Mouse (Mus musculus) heart, embryonic 11.5 days (tissue): ENCODE data around the gene Cacna1d. TPM values are rescaled to one million over a fixed set of nuclear protein-coding genes. Genes with fewer than 3 reads are reported as not detected.

Experiments
- ATAC-seq: fragments of 200-750 bp; cut with Nextera tagmentation; replicated peaks from 2 replicates; pipeline ENCODE4 v1.8.0; 2017; ENCODE audit warnings: moderate library complexity; ENCODE audit not compliant: insufficient number of reproducible peaks, low FRiP score, low TSS enrichment
- H3K27ac ChIP-seq: fragments of 300-500 bp; sonication (generic); 2 replicates; pipeline ENCODE4 v1.5.1; 2014; ENCODE audit warnings: mild to moderate bottlenecking, low read depth, low read length
- H3K27me3 ChIP-seq: fragments of 300-500 bp; sonication (generic); 2 replicates; pipeline ENCODE4 v1.6.1; 2014; ENCODE audit warnings: mild to moderate bottlenecking, low read length, mixed read lengths; ENCODE audit not compliant: control insufficient read depth, insufficient read depth
- H3K36me3 ChIP-seq: fragments of 300-500 bp; sonication (generic); 2 replicates; pipeline ENCODE4 v1.6.1; 2014; ENCODE audit warnings: mild to moderate bottlenecking, low read length, moderate library complexity, mixed read lengths; ENCODE audit not compliant: control insufficient read depth, insufficient read depth
- H3K4me1 ChIP-seq: fragments of 300-500 bp; sonication (generic); 2 replicates; pipeline ENCODE4 v1.6.1; 2014; ENCODE audit warnings: low read length; ENCODE audit not compliant: control insufficient read depth, insufficient read depth
- H3K4me2 ChIP-seq: fragments of 300-500 bp; sonication (generic); 2 replicates; pipeline ENCODE4 v1.6.1; 2014; ENCODE audit warnings: mild to moderate bottlenecking, moderate library complexity
- H3K4me3 ChIP-seq: fragments of 300-500 bp; sonication (generic); 2 replicates; pipeline ENCODE4 v1.5.1; 2014; ENCODE audit warnings: low read depth, low read length
- H3K9ac ChIP-seq: fragments of 300-500 bp; sonication (generic); 2 replicates; pipeline ENCODE4 v1.6.1; 2014; ENCODE audit warnings: mild to moderate bottlenecking, low read depth, low read length, moderate library complexity
- H3K9me3 ChIP-seq: fragments of 300-500 bp; sonication (generic); replicated peaks from 2 replicates; pipeline ENCODE4 v1.6.1; 2016; ENCODE audit warnings: low read length; ENCODE audit not compliant: control insufficient read depth
- WGBS: fragments of 180-500 bp; shearing (Covaris S2); extraction: QIAGEN DNeasy Blood & Tissue Kit; methylation state at CpG from one replicate; pipeline ENCODE4 v1.1.7; 2014; ENCODE audit not compliant: insufficient replicate concordance; 5-methylcytosine and 5-hydroxymethylcytosine counted together
- polyA plus RNA-seq: library from polyadenylated mRNA; unstranded; fragments of >200 nt; fragmentation: Nextera tagmentation; extraction: Ambion mirVana; gene quantifications from 2 replicates; pipeline ENCODE4 v1.2.1, GENCODE M21; 2014

Gene Cacna1d
- polyA plus RNA-seq, 1 experiment from 2014 or later = 17.5 TPM

DNA sequence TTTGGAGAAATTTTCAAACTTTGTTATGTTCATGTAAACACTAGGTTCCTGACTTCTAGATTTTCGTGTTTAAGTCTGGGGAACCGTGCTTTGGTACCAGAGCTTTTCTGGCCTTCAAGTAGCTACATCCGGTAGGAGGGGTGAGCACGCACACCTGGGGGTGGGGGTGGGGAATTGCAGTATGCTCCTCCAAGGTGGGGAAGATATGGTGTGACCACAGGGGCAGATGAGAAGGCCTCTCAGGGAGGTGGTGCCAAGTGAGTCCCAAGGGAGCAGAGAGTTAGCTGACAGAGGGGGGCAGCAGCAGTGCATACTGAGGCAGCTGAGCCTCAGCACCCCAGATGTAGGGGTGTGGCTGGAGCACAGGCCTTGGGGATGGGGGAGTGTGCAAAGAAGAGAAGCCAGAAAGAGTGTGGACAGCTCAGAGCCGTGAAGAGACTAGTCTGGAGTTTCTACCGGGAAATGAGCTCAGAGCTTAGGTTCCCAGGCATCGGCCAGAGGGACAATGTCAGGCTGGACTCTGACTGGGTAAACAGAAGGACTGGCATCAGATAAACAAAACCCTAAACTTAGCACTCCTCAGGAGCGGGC, 387.2 kb downstream of the Cacna1d start:
- Histone ChIP-seq H3K27me3 (no peaks in the 10 kb centered on the region), H3K9me3 (no peaks in the 10 kb centered on the region), H3K4me3 (no peak overlapping the region), H3K9ac (no peak overlapping the region), H3K4me1 (peaks cover 12% of the 10 kb centered on the region), H3K27ac (no peak overlapping the region), H3K4me2 (no peak overlapping the region), H3K36me3 (no peaks in the 10 kb centered on the region)
- ATAC-seq = no peak
- 41% methylated on average over 8 of the region's 8 CpGs for WGBS

DNA sequence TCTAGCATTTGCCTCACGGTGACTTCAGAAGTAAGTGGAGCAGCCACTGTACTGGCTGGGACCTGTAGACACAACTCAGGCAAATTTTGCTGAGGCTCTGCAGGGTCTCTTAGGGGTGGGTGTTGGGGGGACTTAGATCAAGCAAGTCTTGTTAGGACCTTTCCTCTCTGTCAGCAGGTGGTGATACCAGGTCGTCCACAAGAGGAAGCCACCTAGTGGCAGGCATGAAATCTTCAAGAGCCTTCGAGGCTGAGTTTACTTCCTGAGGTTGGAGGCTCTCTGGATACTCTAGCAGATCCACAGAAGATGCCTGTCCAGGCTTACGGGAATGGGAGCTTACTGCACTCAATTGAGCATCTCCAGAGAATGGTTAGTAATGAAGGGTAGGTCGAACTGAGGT, 394.0 kb downstream of the Cacna1d start:
- no peak overlapping the region for H3K4me3 ChIP-seq
- H3K4me2 ChIP-seq = no peak overlapping the region
- no peak overlapping the region for H3K27ac ChIP-seq
- no peaks in the 10 kb centered on the region for H3K36me3 ChIP-seq
- ATAC-seq = no peak
- no peak overlapping the region for H3K9ac ChIP-seq
- 47% methylated on average over 5 of the region's 5 CpGs for WGBS
- H3K4me1 ChIP-seq = peaks cover 7% of the 10 kb centered on the region; the same call in 1 of the 2 replicates
- H3K9me3 ChIP-seq = no peaks in the 10 kb centered on the region
- H3K27me3 ChIP-seq = no peaks in the 10 kb centered on the region

DNA sequence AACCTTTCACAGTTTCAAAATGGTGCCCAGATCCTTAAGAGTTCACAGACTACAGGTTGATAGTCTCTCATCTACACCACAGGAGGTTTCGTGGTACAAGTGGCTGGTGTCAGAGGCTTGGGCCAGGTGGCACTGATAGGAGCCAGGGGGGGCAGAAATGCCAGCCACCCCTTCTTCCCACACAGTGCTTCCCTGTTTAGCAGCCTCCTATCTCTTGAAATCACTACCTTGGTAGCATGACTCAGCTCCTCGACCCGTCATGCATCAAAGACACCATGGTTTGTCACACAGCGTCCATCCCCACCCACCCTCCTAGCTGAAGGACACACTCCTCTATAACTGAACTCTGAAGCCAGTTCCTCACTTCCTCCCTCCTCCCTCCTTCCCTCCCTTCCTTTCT, 398.8 kb downstream of the Cacna1d start:
- H3K36me3 ChIP-seq = no peaks in the 10 kb centered on the region
- 36% methylated on average over 4 of the region's 4 CpGs for WGBS
- ATAC-seq = no peak

DNA sequence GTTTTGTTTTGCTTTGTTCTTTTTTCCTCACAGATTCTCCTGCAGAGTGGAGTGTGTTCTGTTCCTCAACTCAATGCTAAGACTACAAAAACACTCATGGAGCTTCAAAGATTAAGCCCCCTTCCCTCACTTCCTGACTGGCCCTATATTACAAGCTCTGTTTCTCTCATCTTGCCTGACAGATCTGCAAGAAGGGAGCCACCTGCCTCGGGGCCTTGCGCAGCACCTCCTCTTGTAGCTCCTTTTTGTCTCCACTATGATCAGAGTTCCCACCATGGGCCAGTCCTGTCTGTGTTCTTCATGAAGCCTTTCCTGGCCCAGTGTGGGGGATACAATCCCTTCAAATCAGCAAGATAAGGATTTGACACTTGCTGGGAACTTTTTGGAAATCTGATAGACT, 399.2 kb downstream of the Cacna1d start:
- no peaks in the 10 kb centered on the region for H3K27me3 ChIP-seq
- no peaks in the 10 kb centered on the region for H3K9me3 ChIP-seq
- no peak for ATAC-seq
- H3K4me1 ChIP-seq = peaks cover 3% of the 10 kb centered on the region; the same call in 1 of the 2 replicates
- no peak overlapping the region for H3K4me3 ChIP-seq
- H3K9ac ChIP-seq = no peak overlapping the region
- no peak overlapping the region for H3K27ac ChIP-seq
- 69% methylated on average over 2 of the region's 2 CpGs for WGBS
- no peaks in the 10 kb centered on the region for H3K36me3 ChIP-seq
- no peak overlapping the region for H3K4me2 ChIP-seq

More for the DNA sequence above, 398.8 kb downstream of the Cacna1d start:
- no peak overlapping the region for H3K27ac ChIP-seq
- H3K27me3 ChIP-seq = no peaks in the 10 kb centered on the region
- H3K9me3 ChIP-seq = no peaks in the 10 kb centered on the region
- H3K4me1 ChIP-seq = peaks cover 3% of the 10 kb centered on the region; the same call in 1 of the 2 replicates
- no peak overlapping the region for H3K9ac ChIP-seq
- no peak overlapping the region for H3K4me2 ChIP-seq
- H3K4me3 ChIP-seq = no peak overlapping the region

DNA sequence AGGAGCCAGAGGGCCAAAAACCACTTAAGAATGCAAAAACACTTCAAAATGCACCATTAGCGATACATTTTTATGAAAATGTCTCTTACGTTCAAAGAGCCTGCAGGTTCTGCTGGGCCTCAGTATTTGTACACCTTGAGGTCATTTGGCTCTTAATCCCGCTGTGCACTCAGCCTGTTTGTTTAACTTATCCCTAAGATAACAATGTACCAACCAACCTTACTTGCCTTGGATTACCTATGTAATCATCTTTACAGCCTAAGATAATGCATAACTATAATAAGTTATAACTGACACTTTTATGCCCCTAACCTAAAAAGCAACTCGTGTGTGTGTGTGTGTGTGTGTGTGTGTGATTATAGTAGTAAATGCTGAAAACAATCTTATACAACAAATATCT, 411.5 kb downstream of the Cacna1d start:
- Histone ChIP-seq H3K4me2 (no peak overlapping the region), H3K27ac (no peak overlapping the region), H3K9ac (no peak overlapping the region), H3K4me3 (no peak overlapping the region), H3K9me3 (no peaks in the 10 kb centered on the region), H3K36me3 (peaks cover 6% of the 10 kb centered on the region; the same call in 1 of the 2 replicates), H3K27me3 (no peaks in the 10 kb centered on the region), H3K4me1 (no peaks in the 10 kb centered on the region)
- ATAC-seq = no peak
- 74% methylated on average over 4 of the region's 4 CpGs for WGBS

DNA sequence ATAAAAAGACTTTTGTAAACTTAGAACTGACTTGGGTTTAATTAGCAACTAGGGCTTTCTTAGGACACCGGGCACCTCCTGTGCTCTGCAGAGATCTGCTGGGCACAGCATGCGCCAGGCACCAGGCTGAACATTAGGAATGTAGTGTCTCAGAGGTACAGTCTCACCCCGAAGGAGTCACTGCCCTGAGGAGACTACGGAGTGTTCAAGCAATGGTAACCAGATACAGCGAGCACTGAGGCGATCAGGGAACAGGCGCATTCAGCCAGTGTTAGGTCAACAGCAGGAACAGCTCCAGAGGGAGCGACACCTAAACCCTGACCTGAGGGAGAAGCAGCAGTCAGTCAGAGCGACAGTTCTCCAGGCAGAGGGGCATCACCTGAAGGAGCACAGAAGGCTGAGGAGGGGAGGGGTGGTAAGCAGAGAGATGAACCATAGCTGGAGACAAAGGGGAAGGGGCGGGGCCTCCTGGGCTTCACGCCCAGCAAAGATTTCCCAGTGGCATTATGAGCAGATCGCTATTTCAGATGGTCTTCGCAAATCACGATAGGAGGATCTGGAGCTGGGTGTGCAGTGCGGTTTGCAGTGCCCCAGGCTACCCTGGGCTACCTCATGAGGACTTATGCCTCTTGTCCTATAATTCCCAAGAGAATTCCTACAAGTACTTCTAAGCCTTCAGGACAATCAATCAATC, 413.0 kb downstream of the Cacna1d start:
- ATAC-seq = no peak
- Histone ChIP-seq H3K27me3 (no peaks in the 10 kb centered on the region), H3K9ac (no peak overlapping the region), H3K4me1 (no peaks in the 10 kb centered on the region), H3K27ac (no peak overlapping the region), H3K4me2 (no peak overlapping the region), H3K36me3 (peaks cover 6% of the 10 kb centered on the region; the same call in 1 of the 2 replicates), H3K4me3 (no peak overlapping the region), H3K9me3 (no peaks in the 10 kb centered on the region)
- 72% methylated on average over 15 of the region's 15 CpGs for WGBS

DNA sequence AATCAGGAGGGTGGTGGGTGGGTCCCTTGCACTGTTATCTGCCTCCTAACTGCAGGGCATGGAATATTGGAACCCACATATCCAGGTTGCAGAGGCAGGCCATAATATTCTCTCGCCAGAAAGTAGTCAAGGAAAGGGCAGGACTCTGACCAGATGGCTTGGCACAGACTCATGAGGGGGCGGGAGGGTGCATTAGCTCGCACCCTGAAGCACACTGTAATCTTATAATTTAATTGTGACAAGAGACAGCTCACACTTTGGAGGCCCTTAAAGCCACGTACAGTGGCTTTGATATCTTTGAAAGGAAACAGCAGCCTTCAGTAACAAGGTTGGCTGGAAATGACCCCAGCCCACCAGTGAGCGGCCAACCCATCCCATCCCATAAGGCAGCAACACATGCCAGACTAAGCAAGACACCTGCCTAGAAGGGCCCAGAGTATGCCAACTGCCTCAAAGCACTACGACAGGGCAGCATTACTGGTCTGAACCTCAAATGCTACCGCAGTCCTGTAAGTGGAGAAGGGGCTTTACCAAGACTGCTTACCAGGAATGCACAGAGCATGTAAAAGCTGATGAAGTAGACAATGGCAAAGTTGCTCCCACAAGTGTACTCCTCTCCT, 415.9 kb downstream of the Cacna1d start:
- Histone ChIP-seq H3K27me3 (no peaks in the 10 kb centered on the region), H3K4me3 (no peak overlapping the region), H3K27ac (no peak overlapping the region), H3K4me2 (no peak overlapping the region), H3K9me3 (no peaks in the 10 kb centered on the region), H3K36me3 (no peaks in the 10 kb centered on the region), H3K9ac (no peak overlapping the region), H3K4me1 (no peaks in the 10 kb centered on the region)
- WGBS = 64% methylated on average over 7 of the region's 7 CpGs
- no peak for ATAC-seq

DNA sequence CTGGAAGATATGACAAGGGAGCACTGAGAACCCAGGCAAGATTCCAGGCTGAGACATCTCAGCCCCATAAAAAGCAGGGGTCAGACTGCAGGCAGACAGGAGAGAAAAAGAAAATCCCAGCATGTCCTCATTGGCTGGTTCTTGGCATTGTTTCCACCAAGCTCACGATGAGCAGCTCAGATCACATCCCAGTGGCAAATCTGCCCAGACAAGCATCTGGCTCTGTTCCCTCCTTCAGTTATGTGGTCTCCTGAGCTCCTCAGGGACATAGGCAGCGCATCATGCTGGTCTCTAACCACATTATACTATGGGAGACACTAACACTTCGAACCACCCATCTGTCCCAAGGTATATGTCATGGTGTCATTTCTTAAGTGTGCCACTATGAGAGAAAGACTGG, 422.7 kb downstream of the Cacna1d start:
- ATAC-seq = no peak
- Histone ChIP-seq H3K4me3 (no peak overlapping the region), H3K4me1 (no peaks in the 10 kb centered on the region), H3K36me3 (no peaks in the 10 kb centered on the region), H3K9me3 (no peaks in the 10 kb centered on the region), H3K27ac (no peak overlapping the region), H3K9ac (no peak overlapping the region), H3K27me3 (no peaks in the 10 kb centered on the region), H3K4me2 (no peak overlapping the region)
- 76% methylated on average over 3 of the region's 3 CpGs for whole genome bisulfite sequencing
